Mouse (Mus musculus): Measurements from ENCODE around the gene Tbc1d14. TPM values are rescaled to one million over a fixed set of nuclear protein-coding genes. Genes with fewer than 3 reads are reported as not detected.

Gene Tbc1d14
- total RNA-seq, 2 experiments from 2014 or later = 8.5 to 23.7 TPM

DNA sequence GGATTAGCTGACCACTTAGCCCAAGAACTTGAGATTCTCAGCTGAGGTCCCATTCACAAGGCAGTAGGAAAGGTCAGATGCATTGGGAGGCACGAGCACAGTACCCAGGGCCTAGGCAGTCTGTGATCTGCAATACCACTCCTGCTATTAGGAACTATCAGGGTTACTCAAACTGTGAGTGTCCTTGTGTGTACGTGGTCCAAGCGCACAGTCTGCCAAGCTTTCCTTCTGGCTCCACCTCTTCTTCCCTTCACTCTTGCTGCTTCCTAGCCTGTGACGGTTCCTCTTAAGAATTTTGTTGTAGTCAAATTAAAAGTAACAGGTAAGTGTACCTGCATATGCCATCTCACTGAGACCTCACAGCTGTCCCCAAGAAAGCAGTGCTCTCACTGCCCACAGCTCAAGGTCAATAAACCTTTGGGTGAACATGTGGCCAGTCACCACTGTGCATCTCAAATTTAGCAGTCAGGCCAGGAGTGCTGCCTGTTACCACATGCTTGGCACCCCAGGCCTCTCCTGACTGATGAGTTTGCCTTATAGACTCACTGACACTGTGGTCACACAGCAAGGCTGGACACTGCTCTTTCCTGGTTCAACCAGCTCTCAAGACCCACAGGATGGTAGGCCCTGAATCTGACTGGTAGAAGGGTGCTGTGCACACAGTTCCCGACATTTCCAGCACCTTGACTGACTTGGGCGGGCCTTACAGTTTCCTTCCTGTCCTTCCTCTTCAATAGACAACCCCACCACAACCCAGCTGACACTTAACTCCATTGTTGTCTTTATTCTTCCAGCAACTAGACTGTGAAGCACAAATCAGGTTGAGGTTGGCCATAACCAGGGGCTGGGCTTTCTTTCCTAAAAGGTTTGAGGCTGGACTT, 114.3 kb downstream of the Tbc1d14 start:
- ATAC-seq (replicated peaks; ENCODE audit: low FRiP score, low TSS enrichment, poor library complexity, severe bottlenecking) = no peak

DNA sequence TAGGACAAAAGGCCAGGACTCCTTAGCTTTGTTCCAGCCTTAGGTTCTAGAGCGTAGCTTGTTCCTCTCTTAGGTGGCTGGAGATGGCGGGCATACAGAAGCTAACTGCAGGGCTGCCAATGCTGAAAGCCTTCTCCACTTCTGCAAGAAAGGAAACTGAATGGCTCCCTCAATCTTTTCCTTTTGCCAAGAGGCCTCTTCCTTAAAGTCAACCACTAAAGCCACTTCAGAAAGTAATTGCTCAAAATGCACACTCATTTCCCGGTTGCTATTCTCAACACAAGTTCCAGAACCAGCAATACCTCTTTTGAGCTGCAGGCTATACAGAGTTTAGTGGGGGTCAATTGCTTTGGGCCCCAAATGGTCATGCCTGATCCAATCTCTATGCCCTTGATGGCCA, 115.6 kb downstream of the Tbc1d14 start:
- ATAC-seq (replicated peaks; ENCODE audit: low FRiP score, low TSS enrichment, poor library complexity, severe bottlenecking) = no peak

DNA sequence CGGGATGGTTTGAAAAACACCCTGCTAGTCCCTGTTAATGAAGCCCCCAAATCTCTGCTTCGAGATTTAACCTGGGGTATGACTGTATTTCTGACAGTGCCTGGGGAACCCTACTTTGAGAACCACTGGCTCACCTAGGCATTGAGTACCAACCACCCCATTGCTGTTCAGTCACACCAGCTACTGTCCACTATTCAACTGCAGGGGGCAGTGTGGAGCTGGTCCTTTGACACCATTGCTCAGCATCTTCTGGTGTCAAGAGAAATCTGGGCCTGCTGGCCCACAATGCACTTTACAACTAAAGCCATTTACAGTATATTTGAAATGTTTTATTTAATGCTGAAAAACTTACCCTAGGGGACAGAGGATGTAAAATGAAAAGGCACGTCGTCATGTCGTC, 118.8 kb downstream of the Tbc1d14 start:
- ATAC-seq (replicated peaks; ENCODE audit: low FRiP score, low TSS enrichment, poor library complexity, severe bottlenecking) = peak; percentile 86

DNA sequence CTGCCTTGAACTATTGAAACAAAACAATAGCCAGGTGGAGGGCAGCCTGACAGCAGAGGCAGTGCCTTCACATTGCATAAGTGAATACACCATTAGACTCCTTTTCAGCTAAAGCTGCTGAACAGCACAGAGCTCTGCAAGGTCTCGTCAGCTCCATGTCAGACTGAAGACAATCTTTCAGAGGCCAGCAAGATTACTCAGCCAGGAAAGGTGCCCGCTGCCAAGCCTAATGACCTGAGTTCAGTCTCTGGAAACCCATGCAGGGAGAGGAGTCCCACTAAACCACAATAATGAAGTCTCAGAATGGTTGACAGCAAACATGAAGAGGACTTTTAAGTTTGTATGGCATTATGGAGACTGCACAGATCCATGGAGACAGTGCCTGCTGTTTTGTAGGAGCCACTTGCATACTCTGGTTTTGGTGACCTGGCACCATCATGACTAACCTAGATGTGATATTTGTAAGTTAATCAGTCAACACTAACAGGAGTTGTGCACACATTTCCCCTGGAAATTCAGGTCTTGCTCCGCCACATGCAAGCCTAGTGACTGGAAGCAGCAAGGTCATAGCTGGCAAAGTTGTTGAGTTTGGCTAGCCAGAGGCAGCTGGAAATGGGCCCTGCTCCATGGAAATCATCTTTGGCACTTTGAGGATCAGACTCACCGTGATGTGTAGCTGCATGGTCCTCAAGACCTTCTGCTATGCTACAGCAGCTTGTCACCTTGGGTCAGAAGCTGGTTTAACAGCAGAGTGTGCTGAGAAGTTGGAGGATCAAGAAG, 120.0 kb downstream of the Tbc1d14 start:
- ATAC-seq (replicated peaks; ENCODE audit: low FRiP score, low TSS enrichment, poor library complexity, severe bottlenecking) = no peak

DNA sequence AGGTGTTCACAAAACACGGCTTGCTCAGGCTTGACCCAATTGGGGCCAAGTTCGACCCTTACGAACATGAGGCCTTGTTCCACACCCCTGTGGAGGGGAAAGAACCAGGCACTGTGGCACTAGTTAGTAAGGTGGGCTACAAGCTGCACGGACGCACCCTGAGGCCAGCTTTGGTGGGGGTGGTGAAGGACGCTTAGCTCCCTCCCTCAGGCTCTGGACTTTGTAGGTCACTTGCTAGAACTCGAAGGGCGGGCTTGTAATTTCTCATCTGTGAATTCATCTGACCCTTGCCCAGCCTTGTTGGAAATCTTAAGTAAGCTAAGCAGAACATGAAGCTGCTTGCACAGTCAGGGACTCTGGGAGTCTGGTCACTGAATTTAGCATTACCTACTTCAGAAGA, 121.9 kb downstream of the Tbc1d14 start:
- ATAC-seq (replicated peaks; ENCODE audit: low FRiP score, low TSS enrichment, poor library complexity, severe bottlenecking) = no peak

DNA sequence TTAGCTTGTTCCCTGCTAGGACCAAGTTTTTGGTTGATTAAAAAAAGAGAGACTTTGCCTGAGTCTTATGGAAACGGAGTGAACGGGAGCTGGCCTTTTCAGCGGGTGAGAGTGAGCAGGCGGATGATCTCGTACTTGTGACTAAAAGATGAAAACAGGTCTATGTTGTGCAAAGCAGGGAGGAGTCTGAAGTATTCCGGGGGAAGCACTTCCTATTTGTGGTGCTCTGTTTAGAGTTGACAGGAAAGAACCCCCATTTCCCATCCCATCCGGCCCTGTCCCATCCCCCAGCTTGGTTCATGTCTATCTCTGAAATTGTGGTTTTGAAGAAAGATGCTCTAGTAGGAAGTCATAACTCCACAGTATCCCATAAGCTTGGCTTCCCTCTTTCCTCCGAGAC, 127.2 kb downstream of the Tbc1d14 start:
- no peak for ATAC-seq (replicated peaks; ENCODE audit: low FRiP score, low TSS enrichment, poor library complexity, severe bottlenecking)

DNA sequence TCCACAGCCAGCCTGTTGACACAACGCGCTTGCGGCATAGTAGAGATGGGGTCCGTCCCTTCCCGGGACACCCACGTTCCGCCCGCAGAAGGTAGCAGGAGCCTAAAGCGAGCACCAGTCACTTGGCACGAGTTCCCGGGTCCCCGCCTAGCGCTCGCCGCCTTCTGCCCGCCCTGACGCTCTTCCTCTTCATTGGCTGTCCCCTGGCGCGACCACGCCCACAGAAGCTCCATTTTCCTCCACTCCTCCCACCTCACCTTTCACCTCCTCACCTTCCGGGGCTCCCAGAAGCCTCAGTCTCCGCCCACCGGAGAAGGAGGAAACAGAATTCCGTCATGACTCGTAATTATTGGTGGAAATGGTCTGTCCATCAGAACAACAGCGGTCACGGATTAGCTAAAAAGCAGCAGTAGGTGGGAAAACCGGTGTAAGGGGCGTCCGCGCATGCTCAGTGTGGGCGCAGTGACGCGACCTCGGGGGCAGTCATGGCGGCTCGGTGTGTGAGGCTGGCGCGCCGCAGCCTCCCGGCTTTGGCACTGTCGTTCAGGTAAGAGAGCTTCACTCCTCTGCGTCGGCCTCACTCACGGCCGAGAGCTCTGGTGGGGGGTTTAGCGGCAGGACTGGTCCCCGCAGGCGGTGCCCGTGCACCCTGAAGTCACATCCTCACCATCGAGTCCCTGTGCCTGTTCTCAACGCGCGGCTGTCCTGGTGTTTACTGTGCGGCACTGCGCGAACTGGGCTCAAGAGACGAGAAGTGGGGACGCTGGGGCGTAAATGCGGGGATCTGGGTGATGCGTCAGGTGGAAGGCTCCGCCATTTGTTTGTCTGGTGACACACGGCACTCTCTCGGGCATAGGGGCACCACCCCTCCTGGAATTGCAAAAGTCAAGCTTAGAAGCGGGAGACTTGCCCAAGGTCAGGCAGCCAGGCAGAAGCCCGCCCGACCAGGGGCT, 128.1 kb downstream of the Tbc1d14 start, which contains the start of gene Grpel1:
Grpel1 (plus strand) TSS at position 290 of the 953 bp plus-strand sequence.
- ATAC-seq (replicated peaks; ENCODE audit: low FRiP score, low TSS enrichment, poor library complexity, severe bottlenecking) = peak; percentile 96

DNA sequence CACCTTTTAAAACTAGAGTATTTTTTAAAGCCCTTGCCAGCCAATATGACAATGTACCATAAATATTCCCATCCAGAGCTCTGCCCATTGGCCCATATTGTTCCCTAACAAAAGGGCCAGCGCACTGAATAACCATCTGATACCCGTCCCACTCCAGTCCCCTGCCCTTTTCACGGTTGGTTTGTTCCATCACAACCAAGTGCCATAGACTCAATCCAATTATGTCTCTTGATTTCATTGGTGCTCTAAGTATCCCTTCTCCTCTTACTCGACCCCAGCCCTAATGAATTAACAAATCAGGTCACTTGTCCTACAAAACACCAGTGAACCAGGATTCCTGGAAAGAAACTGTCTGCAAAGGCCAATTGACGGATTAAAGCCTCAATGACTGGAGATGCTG, 129.7 kb downstream of the Tbc1d14 start:
- ATAC-seq (replicated peaks; ENCODE audit: low FRiP score, low TSS enrichment, poor library complexity, severe bottlenecking) = no peak

DNA sequence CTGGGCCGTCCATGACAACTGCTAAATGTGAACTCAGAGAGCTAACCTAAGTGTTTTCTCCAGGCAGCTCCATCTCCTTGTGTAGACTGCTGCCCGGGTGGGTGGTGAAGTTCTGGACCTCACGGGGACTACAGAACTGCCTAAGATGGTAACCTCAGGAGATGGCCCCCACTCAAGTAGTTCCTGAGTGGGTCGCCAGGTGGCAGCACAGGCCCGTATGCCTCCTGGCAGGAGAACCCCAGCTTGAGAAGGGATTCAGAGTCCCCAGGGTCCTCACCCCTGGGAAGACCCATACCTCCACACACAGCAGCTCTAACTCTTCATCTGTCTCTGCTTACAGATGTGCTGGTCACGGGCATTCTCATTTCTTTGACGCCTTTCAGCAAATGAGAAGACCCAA, 130.3 kb downstream of the Tbc1d14 start:
- peak; percentile 46 for ATAC-seq (replicated peaks; ENCODE audit: low FRiP score, low TSS enrichment, poor library complexity, severe bottlenecking)

DNA sequence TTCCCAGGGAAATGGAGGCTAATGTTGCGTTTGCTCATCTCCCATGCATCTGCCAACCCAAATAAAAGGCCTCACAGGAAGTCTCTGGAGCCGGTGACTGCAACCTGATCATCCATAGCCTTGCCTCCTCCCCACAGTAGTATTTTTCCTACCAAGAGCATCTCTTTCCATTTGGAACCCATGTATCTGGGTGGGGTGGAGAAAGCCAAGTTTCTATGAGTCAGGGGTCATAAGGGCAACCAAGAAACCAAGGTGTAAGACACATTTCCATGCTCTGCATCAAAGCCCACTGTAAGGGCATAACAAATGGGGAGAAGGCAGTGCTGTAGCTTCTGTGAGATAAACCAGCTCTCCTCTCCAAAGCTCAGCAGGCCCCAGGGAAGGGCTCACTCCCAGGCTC, 131.8 kb downstream of the Tbc1d14 start:
- no peak for ATAC-seq (replicated peaks; ENCODE audit: low FRiP score, low TSS enrichment, poor library complexity, severe bottlenecking)

DNA sequence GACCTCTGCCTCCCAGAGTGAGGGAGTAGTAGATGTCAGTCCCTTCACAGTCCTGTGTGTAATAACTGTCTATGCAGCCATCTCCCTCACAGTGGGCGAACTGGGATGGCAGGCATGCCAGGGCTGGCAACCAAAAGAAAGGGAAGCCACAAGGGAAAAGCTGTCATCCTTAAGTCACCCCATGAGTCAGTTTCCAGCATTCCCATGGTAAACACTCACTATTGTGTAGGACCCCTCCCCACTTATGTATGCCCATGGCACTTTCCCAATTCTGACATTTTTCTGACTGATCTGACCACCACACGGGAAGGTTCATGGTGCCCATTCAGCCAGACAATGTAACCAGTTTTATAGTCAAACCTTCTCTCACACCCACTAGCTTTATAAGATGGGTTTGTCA, 132.4 kb downstream of the Tbc1d14 start:
- no peak for ATAC-seq (replicated peaks; ENCODE audit: low FRiP score, low TSS enrichment, poor library complexity, severe bottlenecking)

DNA sequence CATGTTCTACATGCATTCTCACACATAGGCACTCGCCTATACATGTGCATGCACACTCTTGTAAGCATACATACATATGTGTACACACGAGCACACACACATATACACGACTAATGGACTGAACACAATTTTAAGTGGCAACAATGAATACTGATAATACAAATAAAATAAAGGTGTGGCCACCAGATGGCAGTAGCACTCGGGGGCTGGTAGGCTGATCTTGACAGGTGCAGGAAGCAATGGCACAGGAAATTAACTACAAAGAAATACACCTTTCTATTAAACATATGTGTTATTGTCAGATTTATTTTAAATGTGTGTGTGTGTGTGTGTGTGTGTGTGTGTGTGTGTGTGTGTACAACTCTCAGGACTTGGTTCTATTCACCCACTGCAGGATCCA, 134.2 kb downstream of the Tbc1d14 start:
- peak; percentile 30; the same call in 1 of the 2 replicates for ATAC-seq (replicated peaks; ENCODE audit: low FRiP score, low TSS enrichment, poor library complexity, severe bottlenecking)

DNA sequence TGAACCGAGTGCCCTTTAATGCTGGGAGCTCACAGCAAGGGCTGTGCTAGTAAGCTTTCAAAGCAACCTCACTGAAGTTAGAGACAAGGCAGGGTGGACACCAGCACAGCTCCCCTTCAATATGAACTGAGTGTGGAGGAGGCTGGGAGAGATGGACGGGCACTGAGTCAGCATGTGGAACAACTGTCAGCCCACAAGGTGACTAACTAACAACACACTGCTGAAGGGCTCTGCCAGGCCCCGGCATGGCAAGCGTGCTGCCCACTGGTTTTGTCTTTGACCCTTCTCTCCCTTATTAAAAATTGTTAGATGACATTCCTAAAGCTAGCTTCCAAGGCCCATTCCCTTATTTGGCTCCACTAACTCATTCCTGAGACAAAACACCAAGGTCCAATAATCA, 135.4 kb downstream of the Tbc1d14 start:
- no peak for ATAC-seq (replicated peaks; ENCODE audit: low FRiP score, low TSS enrichment, poor library complexity, severe bottlenecking)

DNA sequence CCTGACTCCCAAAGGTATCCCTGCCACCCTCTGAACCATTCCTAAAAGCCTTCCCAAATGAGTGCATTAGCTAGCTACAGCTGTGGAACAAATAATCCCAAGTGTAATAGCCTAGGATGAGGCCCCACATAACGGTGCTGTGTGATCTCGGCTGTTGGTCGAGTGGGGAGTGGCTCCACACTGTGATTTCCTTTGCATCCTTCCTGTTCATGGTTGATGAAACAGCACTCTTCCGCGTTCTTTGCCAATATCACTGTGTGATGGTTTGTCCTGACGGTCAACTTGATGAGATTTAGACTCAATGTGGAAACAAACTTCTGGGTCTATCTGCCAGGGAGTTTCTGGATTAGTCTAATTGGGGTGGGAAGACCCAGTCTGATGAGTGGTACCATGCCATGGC, 140.3 kb downstream of the Tbc1d14 start:
- no peak for ATAC-seq (replicated peaks; ENCODE audit: low FRiP score, low TSS enrichment, poor library complexity, severe bottlenecking)

DNA sequence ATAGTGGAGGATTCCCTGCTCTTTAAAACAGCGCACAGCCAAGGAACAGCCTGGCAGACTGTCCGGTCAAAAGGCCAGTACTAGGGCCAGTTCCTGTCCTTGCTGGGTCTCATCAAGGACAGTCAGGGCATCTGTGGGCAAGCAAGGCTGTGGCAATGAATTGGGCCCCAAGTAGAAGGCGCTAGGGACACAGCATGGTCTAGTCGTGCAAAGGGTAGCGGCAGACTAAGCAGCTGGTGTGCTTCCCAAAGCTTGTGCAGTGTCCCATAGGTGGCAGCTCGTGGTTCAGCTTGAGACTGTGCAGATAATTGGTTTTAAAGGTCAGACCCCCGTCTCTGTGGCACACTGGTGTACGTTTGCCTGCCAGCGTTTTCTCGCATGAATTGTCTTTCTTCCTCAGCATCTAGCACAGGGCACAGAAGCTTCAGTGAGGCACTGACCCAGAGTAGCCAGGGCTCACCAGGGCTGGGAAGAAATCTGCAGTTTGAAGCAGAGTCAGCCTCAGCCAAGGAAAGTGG, 141.1 kb downstream of the Tbc1d14 start:
- no peak for ATAC-seq (replicated peaks; ENCODE audit: low FRiP score, low TSS enrichment, poor library complexity, severe bottlenecking)

DNA sequence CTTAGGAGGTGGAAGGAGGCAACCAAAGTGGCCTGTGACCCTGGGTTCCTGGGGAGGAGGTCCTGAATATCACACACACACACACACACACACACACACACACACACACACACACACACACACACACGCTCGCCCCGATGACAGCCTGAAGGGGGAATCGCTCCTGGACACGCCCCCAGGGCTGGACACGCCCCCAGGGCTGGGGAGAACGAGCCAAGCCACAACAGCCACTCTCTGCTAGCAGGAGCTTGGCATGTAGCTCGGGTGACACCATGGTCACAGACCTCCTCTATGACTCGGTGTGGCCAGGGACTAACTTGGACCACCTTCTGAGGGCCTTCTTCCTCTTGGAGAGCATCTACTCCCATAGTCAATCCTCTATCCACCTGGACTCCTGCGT, 142.0 kb downstream of the Tbc1d14 start:
- peak; percentile 72 for ATAC-seq (replicated peaks; ENCODE audit: low FRiP score, low TSS enrichment, poor library complexity, severe bottlenecking)

DNA sequence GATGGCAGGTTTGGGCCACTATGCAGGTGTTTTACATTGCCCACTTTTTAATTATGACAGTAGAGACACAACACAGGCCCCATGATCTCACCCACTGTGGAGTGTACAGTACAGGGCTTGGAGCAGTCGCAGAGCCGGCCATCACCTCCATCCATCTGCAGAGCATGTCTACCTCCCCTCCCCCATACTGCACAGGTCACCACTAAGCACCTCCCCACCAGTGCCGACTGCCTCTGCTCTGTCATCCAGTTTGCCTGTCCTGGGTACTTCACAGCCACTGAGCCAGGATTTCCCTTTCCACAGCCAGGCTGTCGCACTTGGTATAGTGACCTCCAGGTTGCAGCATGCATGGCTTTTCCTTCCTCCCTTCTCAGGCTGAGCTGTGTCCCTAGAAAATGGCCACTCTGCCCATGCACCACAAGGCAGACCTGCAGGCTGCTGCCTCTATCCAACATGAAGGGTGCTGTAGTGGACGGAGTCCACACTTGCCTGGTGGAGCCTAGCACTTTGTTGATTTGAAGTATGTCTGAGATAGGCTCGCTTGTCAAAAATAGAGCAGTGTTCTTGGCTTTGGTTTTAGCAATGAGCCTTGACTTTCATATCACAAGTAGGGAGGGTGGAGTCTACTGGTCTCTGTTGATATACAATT, 143.2 kb downstream of the Tbc1d14 start:
- no peak for ATAC-seq (replicated peaks; ENCODE audit: low FRiP score, low TSS enrichment, poor library complexity, severe bottlenecking)

DNA sequence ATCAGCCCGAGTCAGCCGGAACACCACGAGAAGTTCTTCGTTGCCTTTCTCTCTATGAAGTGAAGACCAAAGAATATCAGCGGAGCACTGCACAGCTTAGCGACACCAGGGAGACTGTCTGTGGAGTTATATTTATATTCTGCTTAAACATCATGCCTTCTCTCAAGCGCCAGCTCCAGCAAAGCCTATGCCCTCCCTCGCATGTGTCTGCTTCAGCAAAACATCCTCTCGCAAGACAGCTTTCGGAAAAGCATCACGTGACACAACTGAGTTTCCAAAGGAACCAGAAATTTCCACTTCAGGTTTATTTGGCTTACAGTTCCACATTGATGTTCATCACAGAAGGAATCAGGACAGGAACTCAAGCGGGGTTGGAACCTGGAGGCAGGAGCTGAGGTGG, 145.2 kb downstream of the Tbc1d14 start:
- ATAC-seq (replicated peaks; ENCODE audit: low FRiP score, low TSS enrichment, poor library complexity, severe bottlenecking) = no peak
